Mouse (Mus musculus) adrenal gland, postnatal 25 days (tissue): ENCODE results near the gene Slc35d2. TPM values are rescaled to one million over a fixed set of nuclear protein-coding genes. Genes with fewer than 3 reads are reported as not detected.
"Not testable (repeated sequence)": the region's sequence is repeated elsewhere in the genome, so short reads cannot be mapped to it uniquely, and the experiment has no call there.

ENCODE experiments used
- DNase-seq: peaks from one replicate; pipeline ENCODE4 v3.0.0; 2021; ENCODE audit warnings: mixed read lengths
- total RNA-seq: library from RNA; stranded (reverse); gene quantifications from 2 replicates; pipeline ENCODE4 v1.2.3, GENCODE M21; 2021

The Slc35d2 gene
- total RNA-seq, 1 experiment from 2014 or later = 9.0 TPM

GRCm38 (mm10) chr13:64110421-64110820 lies 18.7 kb downstream of the Slc35d2 start:
- no peak for DNase-seq

GRCm38 (mm10) chr13:64108381-64108850 lies 20.8 kb downstream of the Slc35d2 start:
- no peak for DNase-seq

DNA sequence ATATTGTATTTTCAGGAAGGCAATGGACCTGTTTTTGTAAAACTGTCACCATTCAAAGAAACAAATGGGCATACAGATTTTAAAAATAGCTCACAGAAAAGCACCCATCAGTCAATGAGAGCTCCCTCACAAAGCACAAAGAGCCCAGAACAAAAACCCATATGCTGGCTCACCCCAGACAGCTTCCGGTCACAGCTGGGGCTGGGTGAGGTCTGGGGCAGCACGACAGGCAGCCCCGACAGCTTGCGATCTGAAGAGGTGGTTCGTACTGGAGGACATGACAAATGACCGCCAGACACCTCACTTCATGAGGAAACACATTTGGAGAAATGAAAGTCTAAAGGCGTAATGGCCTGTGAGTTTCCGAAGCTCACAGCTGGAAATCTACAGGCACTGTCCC lies 21.6 kb downstream of the Slc35d2 start:
- DNase-seq = no peak

DNA sequence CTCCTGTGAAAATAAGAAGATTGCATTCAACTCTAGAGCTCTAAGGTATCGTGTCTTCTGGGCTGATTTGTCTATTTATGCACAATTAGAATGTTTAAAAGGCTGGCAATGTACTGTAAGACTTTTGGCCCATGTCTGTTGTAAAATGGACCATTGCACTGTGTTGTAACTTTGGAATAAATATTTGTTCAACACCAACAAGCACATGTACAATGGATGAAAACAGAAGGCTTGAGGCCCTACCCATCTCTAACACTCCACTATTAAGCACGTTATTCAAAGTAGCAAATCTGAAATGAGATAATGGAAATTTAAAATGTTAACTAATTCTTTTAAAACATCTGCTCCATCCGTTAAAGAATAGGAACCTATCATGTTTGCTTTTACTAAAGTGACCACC lies 22.1 kb downstream of the Slc35d2 start:
- no peak for DNase-seq

DNA sequence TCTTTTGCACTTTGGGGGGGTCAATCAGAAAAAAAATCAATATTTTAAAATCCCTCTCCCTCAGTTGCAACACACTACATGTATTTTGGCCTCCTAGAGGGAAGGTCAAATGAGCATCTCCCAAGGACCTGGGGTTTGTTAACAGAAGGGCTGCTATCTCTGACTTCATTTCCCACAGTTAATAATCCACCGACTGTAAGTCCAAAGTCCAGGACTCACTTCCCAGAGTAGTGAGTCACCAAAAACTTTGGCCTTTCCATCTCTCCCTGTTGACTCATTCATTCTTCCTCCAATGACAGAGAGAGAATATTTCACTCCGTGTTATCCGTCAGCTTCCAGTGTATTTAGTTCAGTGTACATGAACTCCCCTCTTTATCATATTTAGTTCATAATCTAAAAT lies 23.5 kb downstream of the Slc35d2 start:
- no peak for DNase-seq

DNA sequence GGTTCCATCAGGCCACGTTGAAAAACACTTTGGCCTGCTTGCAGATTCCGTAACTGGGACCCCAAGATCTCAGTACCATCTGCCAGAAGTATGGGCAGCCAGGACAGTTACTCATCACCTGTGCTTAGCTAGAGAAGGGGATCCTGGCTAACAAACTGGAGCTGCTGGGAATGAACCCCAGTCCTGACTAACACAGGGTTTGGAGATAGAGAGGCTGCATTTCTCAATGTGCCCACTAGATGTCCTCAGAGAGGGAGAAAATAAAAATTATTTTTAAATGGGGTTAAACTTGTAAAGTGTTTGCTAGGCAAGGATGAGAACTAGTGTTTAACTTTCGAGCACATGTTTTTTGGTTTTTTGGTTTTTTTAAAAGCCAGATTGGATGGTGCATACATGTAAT lies 29.0 kb downstream of the Slc35d2 start:
- DNase-seq = no peak

DNA sequence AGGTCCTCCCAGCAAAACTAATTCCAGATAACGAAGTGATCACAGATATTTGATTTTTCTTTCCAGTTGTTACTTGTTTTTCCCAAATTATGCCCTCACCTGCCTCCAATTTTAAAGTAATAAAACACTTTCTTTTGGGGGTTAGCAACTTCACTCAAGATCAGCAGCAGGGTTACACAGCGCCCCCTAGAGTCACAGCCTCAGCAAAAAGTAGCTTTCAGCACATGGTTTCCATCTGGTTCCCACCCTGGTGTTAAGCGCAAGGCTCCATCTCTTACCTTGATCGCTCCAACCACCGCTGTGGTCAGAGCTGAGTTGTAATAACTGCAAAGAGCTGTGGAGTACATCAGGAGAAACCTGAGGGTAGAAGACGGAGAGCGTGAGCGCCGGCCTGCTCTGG lies 30.2 kb downstream of the Slc35d2 start:
- peak; percentile 34 for DNase-seq

- peak; percentile 75 for DNase-seq
These were observed 35.8 kb downstream of the Slc35d2 start for GRCm38 (mm10) chr13:64093341-64093740.

GRCm38 (mm10) chr13:64092752-64093151 lies 36.4 kb downstream of the Slc35d2 start:
- DNase-seq = no peak

DNA sequence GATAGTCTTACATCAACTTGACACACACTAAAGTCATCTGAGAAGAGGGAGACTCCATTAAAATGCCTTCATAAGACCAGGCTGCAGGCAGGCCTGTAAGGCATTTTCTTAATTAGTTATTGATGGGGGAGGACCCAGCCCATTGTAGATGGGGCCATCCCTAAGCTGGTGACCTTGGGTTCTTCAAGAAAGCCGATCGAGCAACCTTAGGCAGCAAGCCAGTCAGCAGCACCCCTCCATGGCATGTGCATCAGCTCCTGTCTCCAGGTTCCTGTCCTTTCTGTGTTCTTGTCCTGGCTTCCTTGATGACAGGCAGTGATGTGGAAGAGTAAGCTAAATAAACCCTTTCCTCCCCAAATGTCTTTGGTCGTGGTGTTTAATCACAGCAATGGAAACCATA lies 37.0 kb downstream of the Slc35d2 start:
- DNase-seq = no peak

DNA sequence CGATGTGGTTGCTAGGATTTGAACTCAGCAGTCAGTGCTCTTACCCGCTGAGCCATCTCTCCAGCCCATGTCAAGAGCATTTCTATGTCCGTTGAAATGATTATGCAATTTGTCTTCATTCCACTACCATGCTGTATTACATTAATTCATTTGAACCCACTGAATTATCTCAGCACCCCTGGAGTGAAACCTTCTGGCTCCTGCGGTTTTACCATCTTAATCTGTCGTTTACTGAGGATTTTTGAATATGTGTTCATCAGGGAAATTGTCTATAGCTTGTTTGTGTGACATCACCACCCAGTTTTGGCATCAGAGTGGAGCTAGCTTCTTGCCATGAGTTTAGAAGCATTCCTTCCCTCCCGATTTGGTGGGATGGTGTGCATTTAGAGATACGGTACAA lies 38.2 kb downstream of the Slc35d2 start:
- no peak for DNase-seq

GRCm38 (mm10) chr13:64090278-64090677 lies 38.9 kb downstream of the Slc35d2 start:
- no peak for DNase-seq

- no peak for DNase-seq
These were observed 40.0 kb downstream of the Slc35d2 start, which contains the start of gene Hsd17b3 for GRCm38 (mm10) chr13:64089130-64089529. Gene Hsd17b3 (minus strand): TSS chr13:64089230.

DNA sequence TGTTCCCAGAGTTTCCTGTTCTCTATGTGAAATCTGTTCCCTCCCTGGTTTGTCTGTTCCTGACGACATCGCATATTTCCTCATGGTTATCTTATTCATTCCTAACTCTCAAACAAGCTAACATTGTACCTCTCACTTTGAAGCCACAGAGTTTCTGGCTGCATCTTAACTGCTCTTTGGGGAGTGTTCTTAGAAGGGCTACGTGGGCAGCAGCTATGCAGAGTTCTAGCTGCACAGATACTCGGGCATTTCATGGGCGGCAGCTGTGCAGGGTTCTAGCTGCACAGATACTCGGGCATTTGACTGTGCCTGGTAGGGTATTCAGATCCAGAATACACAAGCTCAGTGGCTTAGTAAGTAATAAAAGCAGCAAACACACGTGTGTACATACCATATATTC lies 41.1 kb downstream of the Slc35d2 start:
- DNase-seq = no peak

- DNase-seq = no peak
These were observed 43.1 kb downstream of the Slc35d2 start for GRCm38 (mm10) chr13:64086036-64086435.

GRCm38 (mm10) chr13:64083331-64083730 lies 45.8 kb downstream of the Slc35d2 start:
- DNase-seq = peak; percentile 31

GRCm38 (mm10) chr13:64081012-64081919 lies 47.9 kb downstream of the Slc35d2 start:
- no peak for DNase-seq

- no peak for DNase-seq
These were observed 51.6 kb downstream of the Slc35d2 start for GRCm38 (mm10) chr13:64077591-64077990.

GRCm38 (mm10) chr13:64076074-64076473 lies 53.1 kb downstream of the Slc35d2 start:
- no peak for DNase-seq

DNA sequence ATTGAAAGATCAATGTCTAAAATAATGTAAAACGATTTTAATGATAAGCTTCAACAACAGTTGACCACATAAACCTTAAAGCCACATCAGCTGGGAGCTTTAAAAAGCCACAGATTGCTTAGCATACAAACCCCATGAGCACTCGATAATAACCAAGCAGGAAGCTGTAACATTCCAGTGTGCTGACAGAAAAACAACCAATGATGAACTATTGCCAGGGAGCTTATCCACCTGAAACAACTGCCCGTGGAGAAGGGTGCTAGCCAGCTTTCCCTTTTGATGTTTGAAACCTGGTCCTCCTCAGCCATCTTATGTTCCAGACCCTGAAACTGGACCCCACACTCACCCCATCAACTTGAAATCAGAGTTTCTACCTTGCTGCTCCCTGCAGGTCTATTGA lies 62.5 kb downstream of the Slc35d2 start:
- no peak for DNase-seq

GRCm38 (mm10) chr13:64064276-64064675 lies 64.9 kb downstream of the Slc35d2 start:
- no peak for DNase-seq

GRCm38 (mm10) chr13:64060935-64061506 lies 68.1 kb downstream of the Slc35d2 start:
- DNase-seq = no peak

- DNase-seq = no peak
These were observed 75.2 kb downstream of the Slc35d2 start for GRCm38 (mm10) chr13:64053959-64054358.

GRCm38 (mm10) chr13:64052281-64052680 lies 76.9 kb downstream of the Slc35d2 start:
- not testable (repeated sequence) for DNase-seq
